Mouse (Mus musculus): ENCODE results near the gene Mospd3. TPM values are rescaled to one million over a fixed set of nuclear protein-coding genes. Genes with fewer than 3 reads are reported as not detected.

Gene Mospd3
- total and polyA plus RNA-seq, 2 experiments from 2014 or later = 5.8 to 67.9 TPM

DNA sequence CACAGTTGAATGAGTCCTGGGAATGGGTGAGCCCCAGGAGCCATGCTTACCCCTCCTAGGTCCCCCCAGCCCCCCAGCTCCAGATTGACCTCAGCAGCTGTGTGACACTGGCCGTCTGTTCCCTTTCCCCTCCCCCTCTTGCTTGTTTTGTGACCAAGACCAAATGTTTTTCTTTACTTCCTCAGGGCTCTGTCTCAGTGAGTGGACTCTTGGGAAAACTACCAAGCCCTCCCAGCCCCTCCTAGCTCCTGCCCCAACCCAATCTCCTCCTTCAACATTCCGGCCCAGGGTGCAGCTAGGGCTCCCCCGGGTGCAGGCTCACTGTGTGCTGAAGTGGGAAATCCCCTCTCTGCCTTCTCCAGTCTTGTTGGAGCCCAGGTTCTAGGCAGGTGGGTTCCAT lies 29.7 kb upstream of the Mospd3 start:
- ATAC-seq (no peak), DNase-seq (no peak)
- Histone ChIP-seq H3K4me2 (ENCODE audit: low read depth) (peak overlapping the region; percentile 90), H3K4me1 (ENCODE audit: insufficient read depth) (peaks cover 14% of the 10 kb centered on the region), H3K27me3 (ENCODE audit: insufficient read depth, low read length) (no peaks in the 10 kb centered on the region), H3K4me3 (ENCODE audit: low read depth, low read length) (no peak overlapping the region), H3K36me3 (ENCODE audit: insufficient read depth) (peaks cover 13% of the 10 kb centered on the region), H3K9me3 (ENCODE audit: low read length) (no peaks in the 10 kb centered on the region), H3K27ac (ENCODE audit: low read depth, low read length) (0 out of 2 replicates have a peak overlapping the region, but pooled peaks have one; percentile 21), H3K9ac (no peak overlapping the region)
- 52% methylated on average over 3 of the region's 3 CpGs for WGBS
- TF ChIP-seq CTCF (IDR thresholded peaks at IDR 0.05; ENCODE audit: low read depth) = no peak

- TF ChIP-seq CTCF (IDR thresholded peaks at IDR 0.05; ENCODE audit: low read depth) = no peak
- peak overlapping the region; percentile 75 for H3K9ac ChIP-seq
- DNase-seq = no peak
- H3K4me3 ChIP-seq (ENCODE audit: low read depth, low read length) = peak overlapping the region; percentile 90
- no peak overlapping the region for H3K27ac ChIP-seq (ENCODE audit: low read depth, low read length)
- H3K36me3 ChIP-seq (ENCODE audit: insufficient read depth) = peaks cover 8% of the 10 kb centered on the region; the same call in 1 of the 2 replicates
- peak overlapping the region; percentile 90 for H3K4me2 ChIP-seq (ENCODE audit: low read depth)
- ATAC-seq = no peak
- H3K4me1 ChIP-seq (ENCODE audit: insufficient read depth) = peaks cover 14% of the 10 kb centered on the region
- WGBS = 31% methylated on average over 6 of the region's 6 CpGs
- no peaks in the 10 kb centered on the region for H3K9me3 ChIP-seq (ENCODE audit: low read length)
- no peaks in the 10 kb centered on the region for H3K27me3 ChIP-seq (ENCODE audit: insufficient read depth, low read length)
Observed at GRCm38 (mm10) chr5:137629906-137630545, 29.2 kb upstream of the Mospd3 start.

DNA sequence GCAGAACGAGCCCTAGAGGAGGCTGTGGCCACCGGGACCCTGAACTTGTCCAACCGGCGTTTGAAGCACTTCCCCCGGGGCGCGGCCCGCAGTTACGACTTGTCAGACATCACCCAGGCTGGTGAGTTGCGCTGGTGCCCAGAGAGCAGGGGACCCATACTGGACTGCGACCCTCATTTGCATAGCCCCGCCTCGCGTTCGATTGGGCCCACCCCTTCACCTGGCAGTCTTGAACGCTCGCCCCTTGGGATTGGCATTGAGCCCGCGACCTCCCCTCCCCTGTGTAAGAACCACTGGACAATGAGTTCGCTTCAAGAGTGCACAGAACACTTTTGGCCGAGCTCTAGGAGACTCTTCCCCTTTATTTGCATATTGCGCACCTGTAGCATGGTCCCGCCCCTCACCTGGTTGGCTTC lies 28.5 kb upstream of the Mospd3 start:
- no peaks in the 10 kb centered on the region for H3K27me3 ChIP-seq (ENCODE audit: insufficient read depth, low read length)
- H3K36me3 ChIP-seq (ENCODE audit: insufficient read depth) = peaks cover 8% of the 10 kb centered on the region; the same call in 1 of the 2 replicates
- H3K9ac ChIP-seq = peak overlapping the region; percentile 75
- no peaks in the 10 kb centered on the region for H3K9me3 ChIP-seq (ENCODE audit: low read length)
- H3K4me2 ChIP-seq (ENCODE audit: low read depth) = peak overlapping the region; percentile 90
- TF ChIP-seq CTCF (IDR thresholded peaks at IDR 0.05; ENCODE audit: low read depth) = no peak
- no peak for ATAC-seq
- WGBS = under 1% methylated on average over 23 of the region's 23 CpGs
- H3K27ac ChIP-seq (ENCODE audit: low read depth, low read length) = peak overlapping the region; percentile 74
- H3K4me1 ChIP-seq (ENCODE audit: insufficient read depth) = peaks cover 14% of the 10 kb centered on the region
- DNase-seq = no peak
- H3K4me3 ChIP-seq (ENCODE audit: low read depth, low read length) = peak overlapping the region; percentile 90

GRCm38 (mm10) chr5:137628498-137629305 lies 27.8 kb upstream of the Mospd3 start, which contains the start of the genes Fbxo24, Lrch4 and Gm20605:
Gene Fbxo24, minus strand, starts transcription at chr5:137629002.
Gene Lrch4, plus strand, starts transcription at chr5:137629121.
Gene Gm20605, plus strand, starts transcription at chr5:137629175.
- ATAC-seq (peak; percentile 98), DNase-seq (peak; percentile 100)
- Histone ChIP-seq H3K4me3 (ENCODE audit: low read depth, low read length) (peak within 1 kb of the TSS; percentile 90), H3K36me3 (ENCODE audit: insufficient read depth) (0 out of 2 replicates have a peak, but pooled peaks cover 1% of the 10 kb centered on the region), H3K4me1 (ENCODE audit: insufficient read depth) (peaks cover 14% of the 10 kb centered on the region), H3K4me2 (ENCODE audit: low read depth) (peak within 1 kb of the TSS; percentile 90), H3K9me3 (ENCODE audit: low read length) (no peaks in the 10 kb centered on the region), H3K27ac (ENCODE audit: low read depth, low read length) (peak within 1 kb of the TSS; percentile 85), H3K27me3 (ENCODE audit: insufficient read depth, low read length) (no peaks in the 10 kb centered on the region), H3K9ac (peak within 1 kb of the TSS; percentile 75)
- under 1% methylated on average over 45 of the region's 46 CpGs for WGBS
- peak; percentile 33; the same call in 1 of the 2 replicates for TF ChIP-seq CTCF (IDR thresholded peaks at IDR 0.05; ENCODE audit: low read depth)

GRCm38 (mm10) chr5:137627991-137628390 lies 27.1 kb upstream of the Mospd3 start:
- peak overlapping the region; percentile 73 for H3K4me2 ChIP-seq (ENCODE audit: low read depth)
- peak overlapping the region; percentile 85 for H3K27ac ChIP-seq (ENCODE audit: low read depth, low read length)
- H3K36me3 ChIP-seq (ENCODE audit: insufficient read depth) = no peaks in the 10 kb centered on the region
- ATAC-seq = no peak
- H3K9ac ChIP-seq = peak overlapping the region; percentile 64
- DNase-seq = no peak
- H3K9me3 ChIP-seq (ENCODE audit: low read length) = no peaks in the 10 kb centered on the region
- no peaks in the 10 kb centered on the region for H3K27me3 ChIP-seq (ENCODE audit: insufficient read depth, low read length)
- H3K4me3 ChIP-seq (ENCODE audit: low read depth, low read length) = peak overlapping the region; percentile 61
- no peak for TF ChIP-seq CTCF (IDR thresholded peaks at IDR 0.05; ENCODE audit: low read depth)
- H3K4me1 ChIP-seq (ENCODE audit: insufficient read depth) = peaks cover 14% of the 10 kb centered on the region
- 2% methylated on average over 9 of the region's 9 CpGs for WGBS

DNA sequence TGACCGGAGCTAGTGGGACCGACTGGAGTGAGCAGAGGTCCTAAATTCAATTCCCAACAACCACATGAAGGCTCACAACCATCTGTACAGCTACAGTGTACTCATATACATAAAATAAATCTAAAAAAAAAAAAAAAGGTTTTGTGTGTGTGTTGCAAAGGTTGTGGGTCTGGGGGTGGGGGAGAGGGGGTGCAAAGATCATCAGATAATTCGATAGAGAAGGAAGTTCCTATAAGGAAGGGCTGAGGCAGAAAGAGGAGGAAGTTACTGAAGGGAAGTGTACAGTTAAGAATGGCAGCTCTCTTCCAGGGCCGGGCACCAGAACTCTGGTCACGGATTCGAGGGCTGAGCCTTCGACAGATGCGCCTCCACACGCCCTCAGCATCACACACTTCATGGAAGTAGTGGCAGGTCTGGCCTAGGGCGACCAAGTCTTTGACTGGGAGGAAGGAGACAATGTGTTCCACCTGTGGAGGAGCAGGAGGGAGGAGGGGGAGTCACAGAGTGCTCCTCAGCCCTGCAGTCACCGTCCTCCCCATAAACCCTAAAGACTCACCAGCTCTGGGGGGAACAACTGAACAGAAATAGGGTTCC lies 23.2 kb upstream of the Mospd3 start:
- no peak overlapping the region for H3K4me3 ChIP-seq (ENCODE audit: low read depth, low read length)
- no peaks in the 10 kb centered on the region for H3K9me3 ChIP-seq (ENCODE audit: low read length)
- no peaks in the 10 kb centered on the region for H3K27me3 ChIP-seq (ENCODE audit: insufficient read depth, low read length)
- H3K27ac ChIP-seq (ENCODE audit: low read depth, low read length) = no peak overlapping the region
- no peak overlapping the region for H3K4me2 ChIP-seq (ENCODE audit: low read depth)
- DNase-seq (no peak), ATAC-seq (no peak)
- H3K4me1 ChIP-seq (ENCODE audit: insufficient read depth) = 0 out of 2 replicates have a peak, but pooled peaks cover 5% of the 10 kb centered on the region
- TF ChIP-seq CTCF (IDR thresholded peaks at IDR 0.05; ENCODE audit: low read depth) = no peak
- no peaks in the 10 kb centered on the region for H3K36me3 ChIP-seq (ENCODE audit: insufficient read depth)
- WGBS = 84% methylated on average over 11 of the region's 11 CpGs
- no peak overlapping the region for H3K9ac ChIP-seq

All from forebrain, postnatal 0 days (tissue).